Mouse (Mus musculus): ENCODE results near the gene Reln. TPM values are rescaled to one million over a fixed set of nuclear protein-coding genes. Genes with fewer than 3 reads are reported as not detected.

Gene Reln
- 2.4 and 3.9 TPM in 2 replicates for polyA plus RNA-seq (2016; fragmentation: Nextera tagmentation; extraction: Ambion mirVana)

- 1% methylated on average over 58 of the region's 68 CpGs for WGBS
These were observed at the start of gene Reln for GRCm38 (mm10) chr5:22344556-22344975. Reln (minus strand) TSS chr5:22344702.

GRCm38 (mm10) chr5:22388502-22388901 lies 44.0 kb upstream of the Reln start:
- Histone ChIP-seq H3K36me3 (no peaks in the 10 kb centered on the region), H3K9me3 (replicated peaks) (no peaks in the 10 kb centered on the region), H3K27me3 (ENCODE audit: low read depth, poor library complexity, severe bottlenecking) (no peaks in the 10 kb centered on the region), H3K27ac (replicated peaks) (no peak overlapping the region), H3K4me3 (no peak overlapping the region), H3K4me1 (no peaks in the 10 kb centered on the region)
- no peak for DNase-seq (ENCODE audit: low spot score)
- WGBS = 88% methylated on average over 2 of the region's 2 CpGs

More at GRCm38 (mm10) chr5:22344556-22344975, at the start of gene Reln:
- DNase-seq (ENCODE audit: low spot score) = peak; percentile 65
- Histone ChIP-seq H3K4me1 (peaks cover 30% of the 10 kb centered on the region), H3K4me3 (peak within 1 kb of the TSS; percentile 70), H3K27me3 (ENCODE audit: low read depth, poor library complexity, severe bottlenecking) (peaks cover 88% of the 10 kb centered on the region), H3K27ac (replicated peaks) (peak within 1 kb of the TSS; percentile 85), H3K36me3 (no peaks in the 10 kb centered on the region), H3K9me3 (replicated peaks) (no peaks in the 10 kb centered on the region)

- H3K4me1 ChIP-seq = no peaks in the 10 kb centered on the region
- no peaks in the 10 kb centered on the region for H3K27me3 ChIP-seq (ENCODE audit: low read depth, poor library complexity, severe bottlenecking)
- no peaks in the 10 kb centered on the region for H3K36me3 ChIP-seq
- H3K27ac ChIP-seq (replicated peaks) = no peak overlapping the region
- no peaks in the 10 kb centered on the region for H3K9me3 ChIP-seq (replicated peaks)
- 70% methylated on average over 9 of the region's 9 CpGs for WGBS
- no peak overlapping the region for H3K4me3 ChIP-seq
- no peak for DNase-seq (ENCODE audit: low spot score)
These were observed 16.0 kb upstream of the Reln start for GRCm38 (mm10) chr5:22360510-22360909.

- 76% methylated on average over 3 of the region's 3 CpGs for WGBS
- Histone ChIP-seq H3K27me3 (ENCODE audit: low read depth, poor library complexity, severe bottlenecking) (peaks cover 55% of the 10 kb centered on the region), H3K27ac (replicated peaks) (no peak overlapping the region), H3K36me3 (no peaks in the 10 kb centered on the region), H3K4me1 (peaks cover 28% of the 10 kb centered on the region), H3K4me3 (no peak overlapping the region), H3K9me3 (replicated peaks) (no peaks in the 10 kb centered on the region)
- no peak for DNase-seq (ENCODE audit: low spot score)
These were observed 3.9 kb upstream of the Reln start for GRCm38 (mm10) chr5:22348412-22348811.

GRCm38 (mm10) chr5:22347732-22348131 lies 3.2 kb upstream of the Reln start:
- no peak for DNase-seq (ENCODE audit: low spot score)
- Histone ChIP-seq H3K36me3 (no peaks in the 10 kb centered on the region), H3K4me1 (peaks cover 30% of the 10 kb centered on the region), H3K27me3 (ENCODE audit: low read depth, poor library complexity, severe bottlenecking) (peaks cover 62% of the 10 kb centered on the region), H3K27ac (replicated peaks) (no peak overlapping the region), H3K4me3 (no peak overlapping the region), H3K9me3 (replicated peaks) (no peaks in the 10 kb centered on the region)
- 82% methylated on average over 2 of the region's 2 CpGs for WGBS

GRCm38 (mm10) chr5:22345894-22346635 lies 1.6 kb upstream of the Reln start:
- no peak overlapping the region for H3K27ac ChIP-seq (replicated peaks)
- H3K27me3 ChIP-seq (ENCODE audit: low read depth, poor library complexity, severe bottlenecking) = peaks cover 79% of the 10 kb centered on the region
- no peak for DNase-seq (ENCODE audit: low spot score)
- H3K9me3 ChIP-seq (replicated peaks) = no peaks in the 10 kb centered on the region
- H3K4me3 ChIP-seq = peak overlapping the region; percentile 70; the same call in 1 of the 2 replicates
- 39% methylated on average over 14 of the region's 14 CpGs for WGBS
- no peaks in the 10 kb centered on the region for H3K36me3 ChIP-seq
- H3K4me1 ChIP-seq = peaks cover 30% of the 10 kb centered on the region

- 1% methylated on average over 57 of the region's 58 CpGs for WGBS
- no peaks in the 10 kb centered on the region for H3K36me3 ChIP-seq
- H3K4me1 ChIP-seq = peaks cover 30% of the 10 kb centered on the region
- peaks cover 88% of the 10 kb centered on the region for H3K27me3 ChIP-seq (ENCODE audit: low read depth, poor library complexity, severe bottlenecking)
- peak; percentile 49 for DNase-seq (ENCODE audit: low spot score)
- no peaks in the 10 kb centered on the region for H3K9me3 ChIP-seq (replicated peaks)
- peak overlapping the region; percentile 85 for H3K27ac ChIP-seq (replicated peaks)
- peak overlapping the region; percentile 70 for H3K4me3 ChIP-seq
These were observed 612 bp upstream of the Reln start for GRCm38 (mm10) chr5:22344976-22345651.

GRCm38 (mm10) chr5:22343843-22344555 lies 503 bp downstream of the Reln start:
- H3K36me3 ChIP-seq = no peaks in the 10 kb centered on the region
- peak; percentile 63 for DNase-seq (ENCODE audit: low spot score)
- H3K27me3 ChIP-seq (ENCODE audit: low read depth, poor library complexity, severe bottlenecking) = peaks cover 88% of the 10 kb centered on the region
- H3K27ac ChIP-seq (replicated peaks) = peak overlapping the region; percentile 85
- WGBS = under 1% methylated on average over 65 of the region's 65 CpGs
- H3K4me1 ChIP-seq = peaks cover 30% of the 10 kb centered on the region
- H3K9me3 ChIP-seq (replicated peaks) = no peaks in the 10 kb centered on the region
- H3K4me3 ChIP-seq = peak overlapping the region; percentile 70

GRCm38 (mm10) chr5:22343536-22343842 lies 1.0 kb downstream of the Reln start:
- Histone ChIP-seq H3K4me1 (peaks cover 30% of the 10 kb centered on the region), H3K27me3 (ENCODE audit: low read depth, poor library complexity, severe bottlenecking) (peaks cover 83% of the 10 kb centered on the region), H3K27ac (replicated peaks) (peak overlapping the region; percentile 85; the same call in 1 of the 2 replicates), H3K36me3 (no peaks in the 10 kb centered on the region), H3K9me3 (replicated peaks) (no peaks in the 10 kb centered on the region), H3K4me3 (peak overlapping the region; percentile 70)
- 1% methylated on average over 10 of the region's 10 CpGs for WGBS
- DNase-seq (ENCODE audit: low spot score) = no peak

- WGBS = 70% methylated on average over 7 of the region's 7 CpGs
- DNase-seq (ENCODE audit: low spot score) = no peak
- Histone ChIP-seq H3K4me1 (peaks cover 30% of the 10 kb centered on the region), H3K27ac (replicated peaks) (no peak overlapping the region), H3K4me3 (0 out of 2 replicates have a peak overlapping the region, but pooled peaks have one; percentile 7), H3K27me3 (ENCODE audit: low read depth, poor library complexity, severe bottlenecking) (peaks cover 74% of the 10 kb centered on the region), H3K36me3 (no peaks in the 10 kb centered on the region), H3K9me3 (replicated peaks) (no peaks in the 10 kb centered on the region)
These were observed 2.0 kb downstream of the Reln start for GRCm38 (mm10) chr5:22342461-22342860.

GRCm38 (mm10) chr5:22340991-22341390 lies 3.5 kb downstream of the Reln start:
- no peaks in the 10 kb centered on the region for H3K36me3 ChIP-seq
- DNase-seq (ENCODE audit: low spot score) = no peak
- H3K9me3 ChIP-seq (replicated peaks) = no peaks in the 10 kb centered on the region
- WGBS = 91% methylated on average over 8 of the region's 8 CpGs
- H3K4me1 ChIP-seq = peaks cover 28% of the 10 kb centered on the region
- H3K27me3 ChIP-seq (ENCODE audit: low read depth, poor library complexity, severe bottlenecking) = peaks cover 59% of the 10 kb centered on the region
- no peak overlapping the region for H3K27ac ChIP-seq (replicated peaks)
- no peak overlapping the region for H3K4me3 ChIP-seq

- Histone ChIP-seq H3K9me3 (replicated peaks) (0 out of 2 replicates have a peak, but pooled peaks cover 5% of the 10 kb centered on the region), H3K4me1 (no peaks in the 10 kb centered on the region), H3K27ac (replicated peaks) (no peak overlapping the region), H3K4me3 (no peak overlapping the region), H3K27me3 (ENCODE audit: low read depth, poor library complexity, severe bottlenecking) (peaks cover 3% of the 10 kb centered on the region), H3K36me3 (no peaks in the 10 kb centered on the region)
- no peak for DNase-seq (ENCODE audit: low spot score)
- 90% methylated on average over 3 of the region's 3 CpGs for WGBS
These were observed 9.1 kb downstream of the Reln start for GRCm38 (mm10) chr5:22335408-22335807.

All from midbrain, embryonic 10.5 days (tissue).